Mouse (Mus musculus) neural tube, embryonic 13.5 days (tissue): ENCODE data around the gene Vsx1. TPM values are rescaled to one million over a fixed set of nuclear protein-coding genes. Genes with fewer than 3 reads are reported as not detected.

Source experiments
- ATAC-seq: fragments of 200-750 bp; cut with Nextera tagmentation; 2 replicates; pipeline ENCODE4 v1.8.0; 2017; ENCODE audit warnings: low read depth, mild to moderate bottlenecking, moderate TSS enrichment, moderate library complexity
- H3K27ac ChIP-seq: fragments of 300-500 bp; sonication (generic); replicated peaks from 2 replicates; pipeline ENCODE4 v1.5.1; 2015; ENCODE audit warnings: moderate library complexity, mild to moderate bottlenecking, inconsistent platforms
- H3K27me3 ChIP-seq: fragments of 300-500 bp; sonication (generic); 2 replicates; pipeline ENCODE4 v1.6.1; 2015; ENCODE audit warnings: mild to moderate bottlenecking, inconsistent platforms
- H3K36me3 ChIP-seq: fragments of 300-500 bp; sonication (generic); 2 replicates; pipeline ENCODE4 v1.6.1; 2015; ENCODE audit warnings: mild to moderate bottlenecking, inconsistent platforms
- H3K4me1 ChIP-seq: fragments of 300-500 bp; sonication (generic); replicated peaks from 2 replicates; pipeline ENCODE4 v1.6.1; 2015; ENCODE audit warnings: inconsistent platforms
- H3K4me2 ChIP-seq: fragments of 300-500 bp; sonication (generic); 2 replicates; pipeline ENCODE4 v1.6.1; 2015; ENCODE audit warnings: inconsistent platforms, mild to moderate bottlenecking, moderate library complexity
- H3K4me3 ChIP-seq: fragments of 300-500 bp; sonication (generic); 2 replicates; pipeline ENCODE4 v1.5.1; 2015; ENCODE audit warnings: mild to moderate bottlenecking, inconsistent platforms
- H3K9ac ChIP-seq: fragments of 300-500 bp; sonication (generic); 2 replicates; pipeline ENCODE4 v1.6.1; 2015; ENCODE audit warnings: moderate library complexity, mild to moderate bottlenecking, inconsistent platforms
- H3K9me3 ChIP-seq: fragments of 300-500 bp; sonication (generic); 2 replicates; pipeline ENCODE4 v1.6.1; 2016; ENCODE audit warnings: inconsistent platforms
- WGBS: fragments of 180-500 bp; shearing (Covaris S2); methylation state at CpG from one replicate; pipeline ENCODE4 v1.1.7; 2015; 5-methylcytosine and 5-hydroxymethylcytosine counted together
- polyA plus RNA-seq: library from polyadenylated mRNA; unstranded; fragments of >200 nt; fragmentation: Nextera tagmentation; extraction: Ambion mirVana; gene quantifications from 2 replicates; pipeline ENCODE4 v1.2.1, GENCODE M21; 2015

Vsx1 gene
- polyA plus RNA-seq, 1 experiment from 2014 or later, result 0.13 TPM

DNA sequence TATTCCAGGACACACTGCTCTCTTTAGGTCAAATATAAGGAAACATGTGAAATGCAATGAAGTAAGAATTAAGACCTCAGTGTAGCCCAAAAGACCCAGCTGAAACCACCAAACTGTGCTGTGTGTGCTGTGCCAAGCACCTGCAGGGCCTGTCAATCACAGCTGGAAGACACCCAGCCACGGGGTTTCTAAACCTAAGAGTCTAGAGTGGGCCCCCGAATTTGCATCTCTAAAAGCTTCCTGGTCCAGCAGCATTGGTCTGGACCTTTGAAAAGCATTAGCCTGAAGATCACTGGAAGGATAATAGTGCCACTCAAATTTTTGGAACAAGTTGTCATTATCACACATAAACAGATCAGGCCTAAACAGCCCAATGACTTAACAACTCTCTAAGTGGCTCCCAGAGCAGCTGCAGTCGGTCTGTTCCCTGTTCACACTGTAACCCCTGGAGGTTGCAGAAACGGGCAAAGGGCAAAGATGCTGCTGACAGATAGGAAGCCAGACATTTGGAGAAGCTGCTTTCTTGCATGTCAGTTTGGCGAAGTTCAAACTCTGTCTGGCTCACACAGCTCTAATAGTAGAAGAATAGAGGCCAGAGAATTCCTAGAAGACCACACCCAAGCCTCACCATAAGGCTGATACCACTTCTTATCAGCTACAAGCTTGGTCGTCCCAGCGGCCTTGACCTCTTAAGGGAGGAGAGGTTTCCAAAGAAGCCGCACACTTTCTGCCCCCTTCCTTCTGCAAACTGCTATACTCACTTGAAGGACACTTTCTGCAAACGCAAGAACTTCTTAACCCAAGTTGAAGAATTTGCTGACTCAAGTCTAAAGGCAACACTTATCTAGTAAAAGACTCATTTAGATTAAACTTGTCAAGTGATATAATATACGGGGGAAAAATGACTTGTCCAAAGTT, 23.4 kb downstream of the Vsx1 start:
- Histone ChIP-seq H3K9ac (no peak overlapping the region), H3K4me3 (peak overlapping the region; percentile 9; the same call in 1 of the 2 replicates), H3K9me3 (no peaks in the 10 kb centered on the region), H3K27me3 (peaks cover 18% of the 10 kb centered on the region), H3K4me1 (peaks cover 53% of the 10 kb centered on the region), H3K36me3 (no peaks in the 10 kb centered on the region), H3K27ac (no peak overlapping the region), H3K4me2 (peak overlapping the region; percentile 83)
- no peak for ATAC-seq
- WGBS, result 52% methylated on average over 10 of the region's 10 CpGs

DNA sequence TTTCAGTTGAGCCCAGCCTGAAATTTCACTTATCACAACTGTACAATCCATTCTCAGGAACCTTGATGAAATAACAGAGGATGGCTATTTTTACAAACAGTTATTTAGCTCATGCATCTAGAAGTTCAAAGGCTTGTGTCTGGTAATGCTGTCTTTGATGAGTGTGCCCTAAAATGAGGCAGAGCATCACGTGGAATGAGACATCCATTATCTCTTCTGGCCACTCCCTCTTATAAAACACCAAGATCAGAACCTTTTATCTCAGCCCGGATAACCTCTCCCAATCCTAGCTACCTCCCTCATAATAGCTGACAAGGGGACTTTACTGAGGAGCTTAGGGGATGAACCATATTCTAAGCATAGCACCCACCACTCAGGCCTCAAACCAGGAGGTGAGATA, 24.2 kb downstream of the Vsx1 start:
- 33% methylated on average over 2 of the region's 2 CpGs for WGBS
- H3K4me1 ChIP-seq, result peaks cover 53% of the 10 kb centered on the region
- H3K36me3 ChIP-seq, result no peaks in the 10 kb centered on the region
- H3K9me3 ChIP-seq, result no peaks in the 10 kb centered on the region
- ATAC-seq, result no peak
- no peak overlapping the region for H3K27ac ChIP-seq
- H3K4me3 ChIP-seq, result no peak overlapping the region
- H3K4me2 ChIP-seq, result peak overlapping the region; percentile 83
- peaks cover 17% of the 10 kb centered on the region for H3K27me3 ChIP-seq
- no peak overlapping the region for H3K9ac ChIP-seq

- Histone ChIP-seq H3K36me3 (no peaks in the 10 kb centered on the region), H3K4me2 (peak overlapping the region; percentile 83; the same call in 1 of the 2 replicates), H3K4me1 (peaks cover 53% of the 10 kb centered on the region), H3K4me3 (no peak overlapping the region), H3K9me3 (no peaks in the 10 kb centered on the region), H3K27ac (no peak overlapping the region), H3K27me3 (peaks cover 10% of the 10 kb centered on the region), H3K9ac (no peak overlapping the region)
- ATAC-seq, result no peak
- 82% methylated on average over 5 of the region's 5 CpGs for WGBS
Observed at GRCm38 (mm10) chr2:150664152-150664920, 24.8 kb downstream of the Vsx1 start.

- 76% methylated on average over 9 of the region's 9 CpGs for WGBS
- Histone ChIP-seq H3K36me3 (no peaks in the 10 kb centered on the region), H3K27ac (no peak overlapping the region), H3K9me3 (no peaks in the 10 kb centered on the region), H3K27me3 (peaks cover 5% of the 10 kb centered on the region), H3K4me2 (no peak overlapping the region), H3K4me3 (no peak overlapping the region), H3K4me1 (peaks cover 48% of the 10 kb centered on the region), H3K9ac (no peak overlapping the region)
- no peak for ATAC-seq
Observed at GRCm38 (mm10) chr2:150663255-150663654, 25.9 kb downstream of the Vsx1 start.

- H3K9me3 ChIP-seq, result no peaks in the 10 kb centered on the region
- 93% methylated on average over 2 of the region's 2 CpGs for WGBS
- no peak overlapping the region for H3K9ac ChIP-seq
- ATAC-seq, result no peak
- peaks cover 44% of the 10 kb centered on the region for H3K4me1 ChIP-seq
- peaks cover 4% of the 10 kb centered on the region for H3K27me3 ChIP-seq
- no peaks in the 10 kb centered on the region for H3K36me3 ChIP-seq
- no peak overlapping the region for H3K27ac ChIP-seq
- H3K4me3 ChIP-seq, result no peak overlapping the region
- no peak overlapping the region for H3K4me2 ChIP-seq
Observed at GRCm38 (mm10) chr2:150662007-150662406, 27.2 kb downstream of the Vsx1 start.

DNA sequence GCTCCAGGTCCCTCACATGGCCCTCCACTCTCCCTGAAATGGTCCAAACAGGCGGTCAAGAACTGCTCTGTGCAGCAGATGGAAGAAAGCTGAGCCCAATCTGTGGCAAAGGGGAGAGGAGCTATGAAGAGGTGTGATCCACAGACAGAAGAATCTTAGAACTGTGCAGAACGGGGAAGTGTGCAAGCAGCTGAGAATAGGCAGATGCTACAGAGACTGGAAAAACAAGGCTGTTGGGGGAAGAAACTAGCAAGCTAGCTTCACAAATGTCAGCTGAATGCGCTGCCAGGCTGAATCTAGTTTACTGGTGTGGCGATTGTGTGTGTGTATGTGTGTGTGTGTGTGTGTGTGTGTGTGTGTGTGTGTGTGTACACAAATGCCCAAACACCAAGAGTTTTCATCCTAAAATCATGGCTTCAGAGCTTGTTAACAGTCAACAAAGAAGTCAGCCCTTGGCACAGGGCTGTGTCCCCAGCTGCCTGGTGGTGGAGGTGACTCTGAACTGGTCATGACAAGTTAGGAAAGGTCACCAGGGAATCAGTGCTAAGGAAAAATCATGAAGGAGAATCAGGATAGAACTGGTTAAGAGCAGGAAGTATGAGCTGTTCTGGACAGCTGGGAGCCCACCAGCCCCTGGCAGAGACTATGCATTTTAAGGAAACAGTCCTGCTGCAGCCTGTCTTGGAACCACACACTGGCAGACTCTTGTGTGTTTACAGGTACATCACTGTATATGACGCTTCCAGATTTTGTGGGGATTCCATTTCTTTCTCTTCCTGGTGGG, 28.3 kb downstream of the Vsx1 start:
- H3K9me3 ChIP-seq, result no peaks in the 10 kb centered on the region
- no peak for ATAC-seq
- 89% methylated on average over 5 of the region's 5 CpGs for WGBS
- no peaks in the 10 kb centered on the region for H3K36me3 ChIP-seq
- no peak overlapping the region for H3K4me3 ChIP-seq
- H3K4me1 ChIP-seq, result peaks cover 45% of the 10 kb centered on the region
- no peaks in the 10 kb centered on the region for H3K27me3 ChIP-seq
- no peak overlapping the region for H3K9ac ChIP-seq
- H3K4me2 ChIP-seq, result no peak overlapping the region
- no peak overlapping the region for H3K27ac ChIP-seq

- 71% methylated on average over 4 of the region's 4 CpGs for WGBS
- no peaks in the 10 kb centered on the region for H3K9me3 ChIP-seq
Observed at GRCm38 (mm10) chr2:150660049-150660448, 29.1 kb downstream of the Vsx1 start.

DNA sequence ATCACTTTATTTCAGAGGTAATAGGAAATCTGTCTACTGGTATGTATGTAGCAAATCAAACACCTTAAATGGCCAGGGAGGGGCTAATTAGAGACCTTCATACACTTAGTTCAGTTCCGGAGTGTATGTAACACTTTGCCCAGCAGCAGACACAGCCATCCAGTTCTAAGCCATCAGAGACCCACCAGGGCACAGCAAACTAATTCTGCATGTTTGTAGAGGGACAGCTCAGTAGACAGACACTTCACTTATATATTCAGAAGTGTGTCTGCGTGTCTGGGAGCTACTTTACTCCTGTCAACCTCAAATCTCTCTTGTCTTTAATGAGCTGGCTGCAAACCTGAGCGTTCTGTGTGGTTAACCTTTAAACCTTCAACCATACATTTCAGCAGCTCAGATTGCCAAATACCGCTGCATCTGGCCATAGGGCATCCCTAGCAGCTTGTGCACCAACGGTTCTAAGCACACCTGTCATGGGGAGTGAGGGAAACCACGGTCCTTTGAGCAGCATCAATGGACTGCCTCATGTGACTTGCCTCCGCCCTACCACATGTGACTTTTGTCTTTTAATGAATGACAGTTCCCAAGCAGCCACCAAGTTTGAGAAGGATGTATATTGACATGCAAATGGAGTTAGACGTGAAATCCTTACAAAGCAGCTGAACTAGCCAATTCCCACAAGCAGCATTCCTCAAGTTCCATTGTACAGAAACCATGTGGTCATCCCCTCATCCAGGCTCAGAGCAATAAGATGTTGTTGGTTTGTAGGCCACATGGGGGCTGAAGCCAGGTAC, 32.0 kb downstream of the Vsx1 start:
- peak; percentile 89 for ATAC-seq
- WGBS, result 36% methylated on average over 8 of the region's 8 CpGs

More at GRCm38 (mm10) chr2:150660049-150660448, 29.1 kb downstream of the Vsx1 start:
- Histone ChIP-seq H3K27ac (no peak overlapping the region), H3K36me3 (no peaks in the 10 kb centered on the region), H3K4me3 (no peak overlapping the region), H3K4me2 (no peak overlapping the region), H3K9ac (no peak overlapping the region), H3K4me1 (peaks cover 37% of the 10 kb centered on the region), H3K27me3 (no peaks in the 10 kb centered on the region)
- no peak for ATAC-seq

GRCm38 (mm10) chr2:150656112-150656511, 33.0 kb downstream of the Vsx1 start:
- no peak for ATAC-seq
- H3K9me3 ChIP-seq, result no peaks in the 10 kb centered on the region
- 95% methylated on average over 3 of the region's 3 CpGs for WGBS
- H3K36me3 ChIP-seq, result no peaks in the 10 kb centered on the region
- peak overlapping the region; percentile 70; the same call in 1 of the 2 replicates for H3K27ac ChIP-seq
- no peak overlapping the region for H3K4me2 ChIP-seq
- H3K4me3 ChIP-seq, result no peak overlapping the region
- H3K27me3 ChIP-seq, result no peaks in the 10 kb centered on the region
- H3K9ac ChIP-seq, result no peak overlapping the region
- H3K4me1 ChIP-seq, result peaks cover 21% of the 10 kb centered on the region

More for the DNA sequence above, 32.0 kb downstream of the Vsx1 start:
- peak overlapping the region; percentile 70 for H3K27ac ChIP-seq
- no peak overlapping the region for H3K4me3 ChIP-seq
- H3K9me3 ChIP-seq, result no peaks in the 10 kb centered on the region
- H3K9ac ChIP-seq, result no peak overlapping the region
- H3K4me2 ChIP-seq, result no peak overlapping the region
- no peaks in the 10 kb centered on the region for H3K27me3 ChIP-seq
- H3K36me3 ChIP-seq, result no peaks in the 10 kb centered on the region
- peaks cover 16% of the 10 kb centered on the region; the same call in 1 of the 2 replicates for H3K4me1 ChIP-seq

- no peak overlapping the region for H3K4me3 ChIP-seq
- WGBS, result 86% methylated on average over 6 of the region's 6 CpGs
- no peak for ATAC-seq
- H3K9me3 ChIP-seq, result no peaks in the 10 kb centered on the region
- peaks cover 29% of the 10 kb centered on the region for H3K4me1 ChIP-seq
- H3K9ac ChIP-seq, result no peak overlapping the region
- no peak overlapping the region for H3K27ac ChIP-seq
- no peaks in the 10 kb centered on the region for H3K36me3 ChIP-seq
- no peaks in the 10 kb centered on the region for H3K27me3 ChIP-seq
- H3K4me2 ChIP-seq, result no peak overlapping the region
Observed at GRCm38 (mm10) chr2:150655290-150655689, 33.9 kb downstream of the Vsx1 start.

GRCm38 (mm10) chr2:150654814-150655213, 34.3 kb downstream of the Vsx1 start:
- Histone ChIP-seq H3K4me1 (peaks cover 34% of the 10 kb centered on the region), H3K4me3 (no peak overlapping the region), H3K9ac (no peak overlapping the region), H3K27ac (no peak overlapping the region), H3K9me3 (no peaks in the 10 kb centered on the region), H3K36me3 (no peaks in the 10 kb centered on the region), H3K4me2 (no peak overlapping the region), H3K27me3 (no peaks in the 10 kb centered on the region)
- no peak for ATAC-seq
- 93% methylated on average over 2 of the region's 2 CpGs for WGBS
